Mouse (Mus musculus): ENCODE results near the gene BC048403. TPM values are rescaled to one million over a fixed set of nuclear protein-coding genes. Genes with fewer than 3 reads are reported as not detected.
"Not testable (repeated sequence)": the region's sequence is repeated elsewhere in the genome, so short reads cannot be mapped to it uniquely, and the experiment has no call there.

The BC048403 gene
- total RNA-seq, 2 experiments from 2014 or later: 1.4 to 1.8 TPM

- DNase-seq (ENCODE audit: low spot score): no peak
These were observed 16.1 kb downstream of the BC048403 start for GRCm38 (mm10) chr10:121755822-121756221.

GRCm38 (mm10) chr10:121756677-121757076 is 16.9 kb downstream of the BC048403 start:
- no peak for DNase-seq (ENCODE audit: low spot score)

GRCm38 (mm10) chr10:121759095-121759494 is 19.4 kb downstream of the BC048403 start:
- DNase-seq (ENCODE audit: low spot score): no peak

- peak; percentile 55 for DNase-seq (ENCODE audit: low spot score)
These were observed 22.4 kb downstream of the BC048403 start for GRCm38 (mm10) chr10:121762141-121762540.

GRCm38 (mm10) chr10:121763191-121763590 is 23.5 kb downstream of the BC048403 start:
- no peak for DNase-seq (ENCODE audit: low spot score)

- no peak for DNase-seq (ENCODE audit: low spot score)
These were observed 24.9 kb downstream of the BC048403 start for GRCm38 (mm10) chr10:121764469-121765173.

GRCm38 (mm10) chr10:121765174-121766057 is 25.7 kb downstream of the BC048403 start:
- DNase-seq (ENCODE audit: low spot score): no peak

- not testable (repeated sequence) for DNase-seq (ENCODE audit: low spot score)
These were observed 27.6 kb downstream of the BC048403 start for GRCm38 (mm10) chr10:121767295-121767694.

GRCm38 (mm10) chr10:121769711-121770110 is 30.0 kb downstream of the BC048403 start:
- DNase-seq (ENCODE audit: low spot score): no peak

- peak; percentile 29 for DNase-seq (ENCODE audit: low spot score)
These were observed 31.2 kb downstream of the BC048403 start for GRCm38 (mm10) chr10:121770624-121771577.

GRCm38 (mm10) chr10:121773813-121774212 is 34.1 kb downstream of the BC048403 start:
- DNase-seq (ENCODE audit: low spot score): no peak

GRCm38 (mm10) chr10:121775990-121776389 is 36.3 kb downstream of the BC048403 start:
- DNase-seq (ENCODE audit: low spot score): no peak

- no peak for DNase-seq (ENCODE audit: low spot score)
These were observed 41.4 kb downstream of the BC048403 start for GRCm38 (mm10) chr10:121781159-121781558.

GRCm38 (mm10) chr10:121788536-121788935 is 48.8 kb downstream of the BC048403 start:
- DNase-seq (ENCODE audit: low spot score): no peak

- DNase-seq (ENCODE audit: low spot score): no peak
These were observed 50.3 kb downstream of the BC048403 start for GRCm38 (mm10) chr10:121790078-121790477.

GRCm38 (mm10) chr10:121792661-121793060 is 52.9 kb downstream of the BC048403 start:
- no peak for DNase-seq (ENCODE audit: low spot score)

- DNase-seq (ENCODE audit: low spot score): no peak
These were observed 54.7 kb downstream of the BC048403 start for GRCm38 (mm10) chr10:121794486-121794885.

GRCm38 (mm10) chr10:121796027-121796802 is 56.5 kb downstream of the BC048403 start:
- no peak for DNase-seq (ENCODE audit: low spot score)

- no peak for DNase-seq (ENCODE audit: low spot score)
These were observed 60.3 kb downstream of the BC048403 start for GRCm38 (mm10) chr10:121800041-121800440.
